Mouse (Mus musculus): ENCODE results near the gene Cux1.

DNA sequence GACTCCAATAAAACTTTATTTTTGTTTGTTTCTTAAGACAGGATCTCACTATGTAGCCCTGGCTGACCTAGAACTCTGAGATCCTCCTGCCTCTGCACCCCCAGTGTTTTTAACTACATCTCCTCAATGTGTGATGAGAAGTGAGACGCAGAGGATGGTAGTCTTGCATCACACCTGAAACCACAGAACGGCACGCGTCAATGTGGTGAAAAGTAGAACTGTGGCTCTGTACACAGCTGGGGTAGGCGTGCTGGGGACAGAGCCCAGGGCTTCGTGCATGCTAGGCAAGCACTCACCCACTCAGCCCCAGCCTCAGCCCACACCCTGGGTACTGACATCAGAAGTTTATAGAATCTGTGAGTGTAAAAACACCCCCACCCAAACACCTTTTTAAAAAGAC lies 107.4 kb downstream of the Cux1 start:
- TF ChIP-seq POLR2A (IDR thresholded peaks at IDR 0.05; ENCODE audit: low read depth, low read length) (no peak), CTCF (IDR thresholded peaks at IDR 0.05; ENCODE audit: extremely low read depth, insufficient read depth, insufficient read length, insufficient replicate concordance) (no peak)
